Mouse (Mus musculus): Measurements from ENCODE around the gene Iqca. TPM values are rescaled to one million over a fixed set of nuclear protein-coding genes. Genes with fewer than 3 reads are reported as not detected.

The Iqca gene
- total and polyA plus RNA-seq, 2 experiments from 2014 or later: not detected

GRCm38 (mm10) chr1:90177978-90178377, 24.8 kb upstream of the Iqca start:
- ATAC-seq (ENCODE audit: insufficient read depth, low read depth): no peak
- H3K27me3 ChIP-seq (ENCODE audit: control insufficient read depth, insufficient read depth, low read length): no peaks in the 10 kb centered on the region
- H3K9me3 ChIP-seq (replicated peaks; ENCODE audit: control insufficient read depth, low read length): no peaks in the 10 kb centered on the region
- no peaks in the 10 kb centered on the region for H3K4me1 ChIP-seq (ENCODE audit: control insufficient read depth, insufficient read depth)
- TF ChIP-seq CTCF (IDR thresholded peaks at IDR 0.05; ENCODE audit: low read depth): no peak
- no peak for TF ChIP-seq EP300 (IDR thresholded peaks at IDR 0.05; ENCODE audit: low read depth)
- no peak for DNase-seq (ENCODE audit: low spot score)
- H3K4me2 ChIP-seq (ENCODE audit: low read depth, low read length): no peak overlapping the region
- no peak overlapping the region for H3K4me3 ChIP-seq (ENCODE audit: low read depth, low read length)
- H3K27ac ChIP-seq (ENCODE audit: low read depth): no peak overlapping the region
- 70% methylated on average over 5 of the region's 5 CpGs for WGBS
- H3K36me3 ChIP-seq (replicated peaks; ENCODE audit: control insufficient read depth, insufficient read depth, low read length): no peaks in the 10 kb centered on the region
- H3K9ac ChIP-seq (replicated peaks; ENCODE audit: low read depth, low read length): no peak overlapping the region

GRCm38 (mm10) chr1:90177565-90177964, 24.4 kb upstream of the Iqca start:
- no peaks in the 10 kb centered on the region for H3K27me3 ChIP-seq (ENCODE audit: control insufficient read depth, insufficient read depth, low read length)
- no peaks in the 10 kb centered on the region for H3K4me1 ChIP-seq (ENCODE audit: control insufficient read depth, insufficient read depth)
- H3K27ac ChIP-seq (ENCODE audit: low read depth): no peak overlapping the region
- no peaks in the 10 kb centered on the region for H3K36me3 ChIP-seq (replicated peaks; ENCODE audit: control insufficient read depth, insufficient read depth, low read length)
- no peak overlapping the region for H3K4me2 ChIP-seq (ENCODE audit: low read depth, low read length)
- H3K9me3 ChIP-seq (replicated peaks; ENCODE audit: control insufficient read depth, low read length): no peaks in the 10 kb centered on the region
- no peak overlapping the region for H3K9ac ChIP-seq (replicated peaks; ENCODE audit: low read depth, low read length)
- no peak for ATAC-seq (ENCODE audit: insufficient read depth, low read depth)
- TF ChIP-seq CTCF (IDR thresholded peaks at IDR 0.05; ENCODE audit: low read depth) (no peak), EP300 (IDR thresholded peaks at IDR 0.05; ENCODE audit: low read depth) (no peak)
- no peak overlapping the region for H3K4me3 ChIP-seq (ENCODE audit: low read depth, low read length)
- DNase-seq (ENCODE audit: low spot score): no peak

- ATAC-seq (ENCODE audit: insufficient read depth, low read depth) (no peak; the same call in 1 of the 2 replicates), DNase-seq (ENCODE audit: low spot score) (peak; percentile 53)
- H3K9ac ChIP-seq (replicated peaks; ENCODE audit: low read depth, low read length): no peak overlapping the region
- no peak overlapping the region for H3K4me2 ChIP-seq (ENCODE audit: low read depth, low read length)
- TF ChIP-seq EP300 (IDR thresholded peaks at IDR 0.05; ENCODE audit: low read depth) (no peak), CTCF (IDR thresholded peaks at IDR 0.05; ENCODE audit: low read depth) (no peak)
- no peaks in the 10 kb centered on the region for H3K4me1 ChIP-seq (ENCODE audit: control insufficient read depth, insufficient read depth)
- no peaks in the 10 kb centered on the region for H3K36me3 ChIP-seq (replicated peaks; ENCODE audit: control insufficient read depth, insufficient read depth, low read length)
- no peaks in the 10 kb centered on the region for H3K27me3 ChIP-seq (ENCODE audit: control insufficient read depth, insufficient read depth, low read length)
- no peak overlapping the region for H3K27ac ChIP-seq (ENCODE audit: low read depth)
- WGBS: 28% methylated on average over 7 of the region's 7 CpGs
- H3K9me3 ChIP-seq (replicated peaks; ENCODE audit: control insufficient read depth, low read length): no peaks in the 10 kb centered on the region
- no peak overlapping the region for H3K4me3 ChIP-seq (ENCODE audit: low read depth, low read length)
Measured at GRCm38 (mm10) chr1:90176223-90176622, 23.0 kb upstream of the Iqca start.

GRCm38 (mm10) chr1:90174338-90174737, 21.1 kb upstream of the Iqca start:
- Histone ChIP-seq H3K4me3 (ENCODE audit: low read depth, low read length) (no peak overlapping the region), H3K27me3 (ENCODE audit: control insufficient read depth, insufficient read depth, low read length) (no peaks in the 10 kb centered on the region), H3K27ac (ENCODE audit: low read depth) (no peak overlapping the region), H3K4me1 (ENCODE audit: control insufficient read depth, insufficient read depth) (no peaks in the 10 kb centered on the region), H3K36me3 (replicated peaks; ENCODE audit: control insufficient read depth, insufficient read depth, low read length) (no peaks in the 10 kb centered on the region), H3K9me3 (replicated peaks; ENCODE audit: control insufficient read depth, low read length) (no peaks in the 10 kb centered on the region), H3K9ac (replicated peaks; ENCODE audit: low read depth, low read length) (no peak overlapping the region), H3K4me2 (ENCODE audit: low read depth, low read length) (no peak overlapping the region)
- ATAC-seq (ENCODE audit: insufficient read depth, low read depth): no peak
- 72% methylated on average over 8 of the region's 8 CpGs for WGBS
- DNase-seq (ENCODE audit: low spot score): no peak
- TF ChIP-seq EP300 (IDR thresholded peaks at IDR 0.05; ENCODE audit: low read depth) (no peak), CTCF (IDR thresholded peaks at IDR 0.05; ENCODE audit: low read depth) (no peak)

- TF ChIP-seq CTCF (IDR thresholded peaks at IDR 0.05; ENCODE audit: low read depth) (no peak), EP300 (IDR thresholded peaks at IDR 0.05; ENCODE audit: low read depth) (no peak)
- DNase-seq (ENCODE audit: low spot score) (no peak), ATAC-seq (ENCODE audit: insufficient read depth, low read depth) (no peak)
- WGBS: 55% methylated on average over 3 of the region's 3 CpGs
- no peak overlapping the region for H3K9ac ChIP-seq (replicated peaks; ENCODE audit: low read depth, low read length)
- H3K27me3 ChIP-seq (ENCODE audit: control insufficient read depth, insufficient read depth, low read length): 0 out of 2 replicates have a peak, but pooled peaks cover 7% of the 10 kb centered on the region
- H3K36me3 ChIP-seq (replicated peaks; ENCODE audit: control insufficient read depth, insufficient read depth, low read length): no peaks in the 10 kb centered on the region
- H3K9me3 ChIP-seq (replicated peaks; ENCODE audit: control insufficient read depth, low read length): no peaks in the 10 kb centered on the region
- no peak overlapping the region for H3K27ac ChIP-seq (ENCODE audit: low read depth)
- H3K4me3 ChIP-seq (ENCODE audit: low read depth, low read length): no peak overlapping the region
- H3K4me1 ChIP-seq (ENCODE audit: control insufficient read depth, insufficient read depth): no peaks in the 10 kb centered on the region
- no peak overlapping the region for H3K4me2 ChIP-seq (ENCODE audit: low read depth, low read length)
Measured at GRCm38 (mm10) chr1:90164319-90164718, 11.1 kb upstream of the Iqca start.

- Histone ChIP-seq H3K4me1 (ENCODE audit: control insufficient read depth, insufficient read depth) (no peaks in the 10 kb centered on the region), H3K36me3 (replicated peaks; ENCODE audit: control insufficient read depth, insufficient read depth, low read length) (no peaks in the 10 kb centered on the region), H3K4me2 (ENCODE audit: low read depth, low read length) (no peak overlapping the region), H3K9ac (replicated peaks; ENCODE audit: low read depth, low read length) (no peak overlapping the region), H3K27me3 (ENCODE audit: control insufficient read depth, insufficient read depth, low read length) (peaks cover 11% of the 10 kb centered on the region; the same call in 1 of the 2 replicates), H3K4me3 (ENCODE audit: low read depth, low read length) (no peak overlapping the region), H3K9me3 (replicated peaks; ENCODE audit: control insufficient read depth, low read length) (no peaks in the 10 kb centered on the region), H3K27ac (ENCODE audit: low read depth) (no peak overlapping the region)
- TF ChIP-seq EP300 (IDR thresholded peaks at IDR 0.05; ENCODE audit: low read depth) (no peak), CTCF (IDR thresholded peaks at IDR 0.05; ENCODE audit: low read depth) (no peak)
- no peak for ATAC-seq (ENCODE audit: insufficient read depth, low read depth)
- WGBS: 77% methylated on average over 7 of the region's 7 CpGs
- DNase-seq (ENCODE audit: low spot score): no peak
Measured at GRCm38 (mm10) chr1:90163161-90163560, 10.0 kb upstream of the Iqca start.
